Mouse (Mus musculus): ENCODE results near the gene Csnk1g2.

Csnk1g2 gene

GRCm38 (mm10) chr10:80679556-80680259, 57.1 kb downstream of the Csnk1g2 start:
- no peak for DNase-seq (ENCODE audit: low read depth, low spot score)

GRCm38 (mm10) chr10:80680260-80680696, 57.6 kb downstream of the Csnk1g2 start:
- DNase-seq (ENCODE audit: low read depth, low spot score) = no peak

- DNase-seq (ENCODE audit: low read depth, low spot score) = peak; percentile 75
These were observed 59.4 kb downstream of the Csnk1g2 start for GRCm38 (mm10) chr10:80682003-80682402.

GRCm38 (mm10) chr10:80683647-80684046, 61.0 kb downstream of the Csnk1g2 start:
- no peak for DNase-seq (ENCODE audit: low read depth, low spot score)

- peak; percentile 89 for DNase-seq (ENCODE audit: low read depth, low spot score)
These were observed 61.6 kb downstream of the Csnk1g2 start for GRCm38 (mm10) chr10:80684214-80684613.

- no peak for DNase-seq (ENCODE audit: low read depth, low spot score)
These were observed 62.3 kb downstream of the Csnk1g2 start for GRCm38 (mm10) chr10:80684984-80685383.

- DNase-seq (ENCODE audit: low read depth, low spot score) = no peak
These were observed 64.0 kb downstream of the Csnk1g2 start for GRCm38 (mm10) chr10:80686617-80687016.

- peak; percentile 86 for DNase-seq (ENCODE audit: low read depth, low spot score)
These were observed 65.2 kb downstream of the Csnk1g2 start for GRCm38 (mm10) chr10:80687850-80688249.
